Mouse (Mus musculus): ENCODE data around the gene 4933436I01Rik.

Gene 4933436I01Rik

DNA sequence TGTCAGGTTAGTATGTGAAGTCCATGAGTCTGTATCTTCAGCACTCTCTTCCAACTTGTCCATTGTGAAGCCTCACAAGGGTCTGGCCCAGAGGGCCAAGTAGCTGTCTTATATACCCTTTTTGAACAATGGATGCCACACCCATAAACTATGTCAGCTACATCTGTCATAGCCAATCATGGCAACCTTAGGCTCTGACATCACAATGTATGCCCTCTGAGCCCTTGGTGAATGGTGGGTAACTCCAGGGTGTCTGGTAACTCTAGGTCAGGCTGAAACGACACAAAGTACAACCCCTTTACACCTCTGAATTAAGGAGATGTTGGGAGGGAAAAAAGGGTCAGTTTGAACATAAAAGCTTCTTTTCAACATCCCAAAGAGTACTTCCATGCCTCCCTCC, at the start of gene 4933436I01Rik:
TSS of gene 4933436I01Rik (minus strand) at position 101 of the 400 bp plus-strand sequence.
- DNase-seq, result no peak

DNA sequence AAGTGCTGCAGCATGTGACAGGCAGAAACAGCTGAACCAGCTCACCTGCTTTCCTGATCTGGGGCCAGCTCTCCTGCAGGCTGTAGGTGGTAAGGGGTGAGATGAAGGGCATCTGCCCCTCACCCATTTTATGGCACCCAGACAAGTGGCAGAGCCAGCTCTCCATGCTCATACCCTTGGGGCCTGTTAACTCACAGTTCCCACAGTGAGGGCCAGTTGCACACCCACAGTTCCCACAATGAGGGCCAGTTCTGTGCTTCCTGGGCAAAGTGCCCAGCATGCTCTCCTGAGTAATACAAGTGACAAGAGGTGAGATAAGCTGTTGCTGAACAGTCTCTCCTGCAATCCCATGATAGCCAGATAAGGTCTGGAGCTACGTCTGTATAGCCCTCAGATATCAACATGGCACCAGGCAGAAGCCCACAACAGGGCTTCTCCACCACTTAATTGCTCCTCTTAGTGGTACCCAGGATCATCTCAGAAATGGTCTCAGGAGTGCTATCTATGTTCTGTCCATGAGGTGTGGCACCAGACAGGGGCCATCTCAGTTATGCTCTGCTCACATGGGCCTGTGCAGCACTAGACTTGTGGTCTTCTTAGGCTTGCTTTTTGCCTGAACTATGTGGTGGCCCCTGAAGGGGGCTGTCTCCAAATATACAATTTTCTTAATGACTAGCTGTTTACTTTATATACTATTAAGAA, 3.7 kb upstream of the 4933436I01Rik start:
- peak in 1 of 2 experiments; percentile 26 for DNase-seq

- DNase-seq, result no peak
Measured at GRCm38 (mm10) chrX:67883406-67883805, 37.8 kb downstream of the 4933436I01Rik start.
